Mouse (Mus musculus) adrenal gland, adult (tissue): Measurements from ENCODE around the gene Best1.

Experiments used
- DNase-seq, 2 experiments: peaks; one replicate each; pipeline ENCODE4 v3.0.0; 2022 to 2023; ENCODE audit warnings: low spot score in 1 of 2; ENCODE audit not compliant: inconsistent age in 2 of 2

The Best1 gene

DNA sequence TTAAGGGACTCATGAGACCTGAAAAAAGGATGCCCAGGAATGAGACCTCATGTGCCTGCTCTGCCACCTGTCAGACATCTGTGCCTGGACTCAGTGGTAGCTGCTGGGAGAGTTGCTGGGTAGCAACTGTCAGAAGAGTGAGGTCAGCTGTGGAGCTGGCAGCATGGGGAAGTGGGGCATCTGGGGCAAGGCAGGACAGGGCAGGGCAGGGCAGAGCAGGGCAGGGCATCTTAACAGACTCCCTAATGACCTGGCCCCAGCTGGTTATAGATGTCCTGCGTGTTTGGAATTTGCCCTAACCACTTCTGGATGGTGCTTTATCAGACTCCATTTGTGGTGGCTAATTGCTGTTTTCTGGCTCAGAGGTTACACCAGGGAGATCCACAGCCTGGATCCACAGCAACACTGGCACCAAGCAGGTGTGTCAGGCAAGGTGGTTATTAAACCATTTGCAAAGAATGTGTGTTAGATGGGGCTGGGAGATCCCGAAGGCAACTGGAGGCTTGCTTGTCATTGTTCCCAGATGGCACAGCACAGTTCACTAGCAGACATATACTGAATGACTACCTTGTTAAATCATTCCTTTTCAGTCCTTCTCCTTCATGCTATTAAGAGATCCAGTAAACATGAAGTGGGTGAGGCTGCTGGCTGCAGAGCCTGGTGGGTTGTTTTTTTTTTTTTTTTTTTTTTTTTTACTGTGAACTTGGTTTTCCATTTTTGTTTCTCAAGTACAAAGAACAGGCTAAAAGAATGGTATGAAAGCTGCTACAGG lies 35.2 kb downstream of the Best1 start:
- DNase-seq: no peak

DNA sequence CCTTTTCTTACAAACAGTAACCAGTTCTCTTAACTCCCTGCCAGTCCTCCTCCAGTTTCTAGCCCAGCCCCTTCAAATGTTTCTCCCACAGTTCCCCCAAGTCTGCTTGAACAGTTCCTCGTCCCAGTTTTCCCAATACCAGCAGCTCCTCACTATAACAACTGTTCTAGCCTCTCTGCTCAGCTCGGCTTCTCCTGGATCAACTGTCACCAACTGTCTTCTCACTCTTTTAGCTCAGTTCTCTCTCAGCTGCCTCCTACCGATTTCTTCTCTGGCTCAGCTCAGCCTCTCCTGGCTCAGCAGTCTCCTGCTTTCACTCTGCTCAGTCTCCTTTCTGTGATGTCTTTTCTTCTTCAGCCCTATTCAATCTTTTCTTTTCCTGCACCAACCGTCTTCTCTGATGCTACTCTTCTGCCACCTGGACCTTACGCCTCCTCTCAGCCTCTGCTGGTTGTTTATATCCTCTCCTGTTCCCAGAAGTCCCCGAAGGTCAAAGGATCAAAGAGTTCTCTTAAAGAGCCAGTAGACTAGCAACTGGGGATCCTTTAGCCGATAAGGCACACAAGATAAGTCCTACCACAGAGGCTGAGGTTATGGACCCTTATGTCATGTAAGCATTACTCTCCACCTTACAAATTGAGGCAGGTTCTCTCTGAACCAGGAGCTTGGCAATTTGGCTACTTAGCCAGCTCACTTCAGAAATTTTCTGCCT lies 37.1 kb downstream of the Best1 start:
- peak in 1 of 2 experiments; percentile 76 for DNase-seq

DNA sequence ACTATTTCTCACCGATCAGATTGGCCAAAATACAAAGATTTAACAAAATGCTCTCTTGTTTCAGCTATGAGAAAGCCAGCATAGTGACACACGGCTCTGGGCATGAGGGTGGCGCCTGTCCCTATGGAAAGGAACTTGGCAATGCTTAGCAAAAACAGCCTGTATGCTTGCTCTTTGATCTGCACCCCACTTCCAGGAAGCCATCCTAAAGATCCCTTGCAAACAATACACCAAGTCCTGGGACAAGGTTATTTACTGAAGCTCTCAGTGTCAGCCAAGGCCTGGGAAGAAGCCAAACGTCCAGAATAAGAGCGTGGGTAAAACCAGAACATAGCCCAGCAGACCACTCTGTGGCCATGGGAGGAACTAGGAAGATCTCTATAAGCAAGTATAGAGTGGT lies 40.7 kb downstream of the Best1 start:
- DNase-seq: no peak

DNA sequence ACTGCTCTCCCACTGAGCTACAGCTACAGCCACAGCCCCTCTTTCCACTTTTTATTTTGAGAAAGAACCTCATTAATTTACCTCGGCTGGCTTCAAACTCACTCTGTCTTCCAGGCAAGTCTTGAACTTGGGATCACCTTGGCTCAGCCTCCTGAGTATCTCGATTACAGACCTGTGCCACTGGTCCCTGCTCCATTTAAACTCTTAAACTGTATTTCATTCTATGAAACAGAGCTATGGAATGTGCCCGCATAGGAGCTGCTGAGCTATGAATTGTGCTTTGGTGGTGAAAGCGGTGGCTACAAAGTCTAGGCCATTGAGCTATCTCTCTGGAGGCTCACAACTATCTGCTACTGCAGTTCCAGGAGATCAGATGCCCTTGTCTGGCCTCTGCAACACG lies 43.5 kb downstream of the Best1 start:
- DNase-seq: no peak

DNA sequence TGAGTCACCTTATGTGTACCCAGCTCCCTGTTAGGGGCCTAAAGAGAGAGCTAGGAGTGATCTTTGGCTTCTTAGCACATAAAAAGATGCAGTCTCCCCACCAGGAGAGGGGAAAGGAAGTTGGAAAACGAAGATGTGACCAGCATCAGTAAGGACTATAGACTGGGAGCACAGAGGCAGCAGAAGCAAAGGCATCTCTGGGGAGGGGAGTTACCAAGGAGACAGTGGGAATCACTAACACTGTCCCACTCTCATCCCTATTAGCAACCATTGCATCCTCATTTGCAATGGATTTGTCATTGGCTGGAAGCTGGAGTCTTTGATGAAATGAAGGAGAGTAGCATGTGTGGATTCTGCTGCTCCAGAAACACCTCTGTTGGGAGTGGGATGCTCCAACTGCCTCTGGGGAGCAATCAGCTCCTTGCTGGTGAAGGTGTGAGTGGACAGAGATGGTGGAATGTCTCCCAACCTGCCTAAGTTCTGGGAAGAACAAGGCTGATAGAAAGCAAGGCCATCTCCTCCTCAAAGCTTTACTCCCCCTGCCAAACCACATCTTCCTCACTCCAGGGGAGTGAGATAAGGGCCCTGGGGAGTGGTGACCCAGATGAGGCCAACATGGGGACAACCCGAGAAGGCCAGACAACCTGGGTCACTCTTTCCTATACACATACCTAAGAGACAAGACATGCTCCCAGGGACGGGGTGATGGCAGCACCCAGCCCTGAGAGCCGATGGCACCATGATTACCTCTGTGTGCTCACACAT lies 44.6 kb downstream of the Best1 start:
- DNase-seq: no peak

DNA sequence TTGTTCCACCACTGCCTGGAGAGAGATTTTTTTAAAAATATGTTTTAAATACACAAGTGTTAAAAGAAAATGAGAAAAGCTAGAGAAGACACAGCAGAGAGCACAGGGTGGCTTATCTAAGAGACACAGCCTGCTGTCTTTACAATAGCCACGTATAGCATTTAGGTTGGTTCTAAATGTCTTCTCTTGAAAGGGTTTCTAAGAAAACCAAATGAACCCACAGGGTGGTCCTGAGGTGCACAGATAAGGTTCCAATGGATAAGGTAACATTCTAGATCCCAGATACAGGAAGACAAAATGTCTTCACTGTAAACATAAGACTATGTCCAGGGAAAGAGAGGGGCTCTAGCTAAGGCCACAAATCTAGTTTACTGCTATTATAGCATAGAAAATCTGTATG lies 46.0 kb downstream of the Best1 start:
- no peak for DNase-seq

DNA sequence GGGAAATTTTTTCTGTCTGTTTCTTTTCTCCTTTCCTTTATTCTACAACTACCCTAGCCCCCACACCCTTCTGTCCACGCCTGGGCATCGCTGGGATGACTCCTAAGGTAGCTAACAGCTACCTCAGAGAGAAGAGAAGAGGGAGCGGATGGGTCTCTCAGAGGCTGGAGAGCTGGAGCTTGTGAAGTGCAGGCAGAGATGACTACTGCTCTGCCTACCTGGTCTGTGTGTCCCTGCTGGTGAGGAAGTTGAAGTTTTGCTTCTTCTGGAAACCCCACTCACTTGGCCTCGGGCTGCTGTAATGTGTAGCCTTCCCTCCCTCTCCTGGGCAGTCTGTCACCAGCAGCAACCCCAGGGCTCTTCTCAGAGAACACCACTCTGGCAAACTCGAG lies 46.6 kb downstream of the Best1 start:
- no peak for DNase-seq

DNA sequence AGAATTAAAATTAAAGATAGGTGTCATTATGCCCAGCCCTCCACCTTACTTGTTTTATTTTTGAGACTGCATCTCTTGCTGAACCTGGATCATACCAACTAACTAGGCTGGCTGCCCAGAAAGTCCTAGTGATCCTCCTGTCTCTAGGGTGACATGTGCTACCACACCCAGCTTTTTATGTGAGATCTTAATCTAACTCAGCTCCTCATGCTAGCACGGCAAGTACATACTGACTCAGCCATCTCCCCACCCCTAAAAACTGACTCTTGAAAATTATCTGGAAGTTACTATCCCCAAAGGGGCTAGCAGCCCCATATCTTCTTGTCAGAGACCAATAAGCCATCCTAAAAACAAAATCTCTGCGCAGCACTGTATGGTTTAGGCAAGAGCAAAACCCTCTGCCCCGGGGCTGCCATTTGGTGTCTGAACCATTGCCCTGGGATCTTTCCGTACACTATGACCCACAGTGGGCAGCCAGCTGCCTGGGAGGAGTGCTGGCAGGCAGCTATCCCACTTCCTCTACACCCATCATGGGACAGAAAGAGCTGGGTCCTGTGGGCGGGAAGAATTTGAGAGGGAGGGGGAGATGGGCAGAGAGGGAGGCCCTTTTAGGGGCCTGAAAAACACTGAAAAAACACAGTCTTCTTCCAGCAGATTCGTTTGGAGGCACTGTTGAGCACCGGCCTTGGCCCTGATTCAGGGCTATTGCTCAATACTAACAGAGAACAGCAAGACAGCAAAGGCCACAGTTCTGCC lies 47.2 kb downstream of the Best1 start:
- DNase-seq: peak; percentile 92 to 97

DNA sequence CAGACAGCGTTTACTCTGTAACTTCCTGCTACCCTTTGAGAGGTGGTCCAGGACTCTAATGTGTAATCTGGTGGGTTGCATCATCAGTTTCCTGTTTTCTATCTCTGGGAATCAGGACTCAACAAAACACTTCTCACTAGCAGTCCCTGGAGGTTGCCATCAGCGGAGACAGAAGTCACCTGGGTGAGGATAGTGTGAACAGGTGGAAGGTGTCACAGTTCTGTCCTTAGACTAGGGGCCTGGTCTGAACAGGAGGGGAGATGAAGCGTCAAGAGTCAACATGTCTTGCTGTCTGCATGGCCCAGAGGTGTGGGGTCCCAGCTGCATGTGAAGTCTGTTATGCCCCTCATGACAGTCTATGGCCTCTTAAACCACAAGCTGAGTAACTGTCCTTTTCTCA lies 48.5 kb downstream of the Best1 start:
- DNase-seq: no peak

DNA sequence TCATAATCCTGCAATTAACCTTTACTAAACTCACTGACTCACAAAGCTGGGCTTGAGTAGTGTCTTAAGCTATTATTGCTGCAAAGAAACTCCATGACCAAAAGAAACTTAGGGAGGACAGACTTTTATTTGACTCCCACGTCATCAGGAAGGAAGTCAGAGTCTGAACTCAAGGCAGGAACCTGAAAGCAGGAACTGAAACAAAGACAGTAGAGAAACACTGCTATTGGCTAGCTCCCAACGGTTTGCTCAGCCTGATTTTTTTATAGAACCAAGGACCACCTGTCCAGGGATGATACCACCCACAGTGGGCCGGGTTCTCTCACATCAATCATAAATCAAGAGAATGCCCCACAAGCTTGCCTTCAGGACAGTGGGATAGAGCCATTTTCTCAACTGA lies 49.0 kb downstream of the Best1 start:
- DNase-seq: no peak

DNA sequence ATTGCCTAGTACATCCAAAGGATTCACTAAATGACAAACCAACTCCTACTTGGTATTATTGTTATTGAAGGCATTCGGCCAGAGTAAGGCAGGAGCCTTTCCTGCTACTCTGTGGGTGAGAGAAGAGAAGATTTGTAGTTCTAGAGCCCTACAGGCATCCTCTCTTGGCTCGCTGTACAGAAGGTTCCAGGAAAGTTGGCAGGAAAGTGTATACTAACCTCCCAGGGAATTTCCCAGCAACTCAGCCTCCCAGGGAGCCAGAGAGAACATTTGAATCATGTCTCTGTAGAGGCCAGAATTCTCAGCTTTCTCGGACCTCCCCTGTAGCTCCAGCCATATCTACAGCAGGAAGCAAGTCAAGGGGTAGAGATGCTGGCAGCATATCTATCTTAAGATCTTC lies 54.4 kb downstream of the Best1 start:
- DNase-seq: peak; percentile 59 to 72

DNA sequence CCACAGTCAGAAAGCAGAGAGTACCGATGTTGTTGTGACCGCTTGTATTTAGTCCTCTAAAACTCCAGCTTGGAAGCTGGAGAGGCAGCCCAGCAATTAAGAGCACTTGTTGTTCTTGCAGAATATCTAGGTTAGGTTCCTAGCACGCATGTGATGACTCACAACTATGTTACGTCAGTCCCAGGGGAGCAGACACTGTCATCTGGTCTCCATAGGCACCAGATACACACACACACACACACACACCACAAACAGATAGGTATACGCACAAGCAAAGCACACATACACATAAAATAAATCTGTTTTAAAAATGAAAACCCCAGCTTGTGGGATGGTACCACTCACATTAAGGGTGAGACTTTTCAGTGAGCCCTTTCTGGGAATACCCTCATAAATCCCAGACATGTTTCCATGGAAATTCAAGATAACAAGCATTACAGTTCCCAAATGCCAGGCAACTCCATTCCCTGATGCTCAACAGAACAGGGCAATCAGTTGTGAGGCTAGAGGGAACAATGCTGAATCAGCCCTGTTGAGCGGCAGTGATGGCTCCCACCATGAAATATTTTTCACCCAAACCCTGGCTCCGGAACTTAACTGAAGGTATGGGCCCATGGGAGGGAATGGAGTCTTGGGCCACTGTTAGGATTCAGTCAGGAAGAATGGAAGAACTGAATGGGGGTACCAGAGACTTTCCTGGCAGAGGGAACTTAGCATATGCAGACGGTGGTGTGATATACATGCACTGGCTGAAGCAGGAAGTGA lies 55.5 kb downstream of the Best1 start:
- peak; percentile 65 to 76 for DNase-seq

DNA sequence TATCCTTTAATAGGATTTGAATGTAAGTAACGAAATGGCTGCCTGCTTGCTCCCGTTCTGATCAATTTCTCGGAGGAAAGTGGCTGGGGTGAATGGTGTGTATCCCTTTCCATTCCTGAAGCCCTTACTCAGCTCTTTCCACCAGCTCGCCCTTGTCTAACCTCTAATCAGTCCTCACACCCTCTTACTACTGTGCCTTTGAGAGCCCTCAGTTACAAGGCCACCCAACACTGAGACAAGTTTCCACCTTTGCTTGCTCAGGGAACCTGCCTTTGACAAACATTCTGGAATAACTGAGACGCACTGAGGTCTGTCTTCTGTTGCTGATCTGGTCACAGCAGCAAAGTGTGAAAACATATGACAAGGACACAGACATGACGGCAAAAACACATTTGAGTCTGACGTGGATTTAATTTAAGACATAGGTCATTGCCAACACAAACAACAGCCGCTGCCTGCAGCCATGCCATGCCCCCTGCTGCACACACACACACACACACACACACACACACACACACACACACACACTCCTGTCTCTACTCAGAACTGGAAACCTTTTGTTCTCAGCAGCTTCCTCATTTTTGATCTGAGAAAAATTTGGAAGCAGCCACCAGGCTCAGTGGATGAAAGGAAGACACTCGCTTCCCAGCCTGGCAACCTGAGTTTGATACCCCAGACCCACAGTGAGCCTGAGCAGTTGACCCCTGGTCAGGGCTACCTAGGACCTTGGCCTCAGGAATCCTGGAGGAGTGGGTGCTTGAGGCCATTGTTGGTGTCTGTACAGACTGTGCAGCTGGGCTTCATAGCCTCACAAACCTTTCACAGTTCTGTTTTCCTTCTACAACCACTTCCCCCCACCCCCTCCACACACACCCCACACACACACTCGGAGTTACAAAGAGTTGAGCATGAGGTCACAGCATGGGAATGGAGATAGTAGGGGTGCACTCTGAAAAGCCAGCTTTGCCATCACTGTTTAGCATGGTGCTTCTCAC lies 58.6 kb downstream of the Best1 start:
- DNase-seq: peak in 1 of 2 experiments; percentile 69

DNA sequence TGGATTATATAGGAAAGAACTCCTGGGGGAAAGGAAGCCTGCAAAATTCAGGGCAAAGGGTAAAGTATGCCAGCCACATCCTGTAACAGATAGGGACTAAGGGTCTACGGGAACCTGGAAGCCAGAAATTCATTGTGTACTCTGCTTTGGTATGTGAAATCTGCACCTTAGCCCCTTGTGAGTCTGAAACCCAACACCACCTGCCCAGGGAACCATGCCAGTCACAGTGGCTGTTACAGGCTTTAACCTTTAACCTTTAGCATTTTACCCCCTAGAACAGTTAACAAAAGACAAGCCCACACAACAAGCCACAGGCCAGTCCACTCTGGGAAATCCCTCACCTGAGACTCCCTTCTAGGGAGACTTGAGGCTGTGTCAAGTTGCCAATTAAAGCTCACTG lies 59.6 kb downstream of the Best1 start:
- no peak for DNase-seq

DNA sequence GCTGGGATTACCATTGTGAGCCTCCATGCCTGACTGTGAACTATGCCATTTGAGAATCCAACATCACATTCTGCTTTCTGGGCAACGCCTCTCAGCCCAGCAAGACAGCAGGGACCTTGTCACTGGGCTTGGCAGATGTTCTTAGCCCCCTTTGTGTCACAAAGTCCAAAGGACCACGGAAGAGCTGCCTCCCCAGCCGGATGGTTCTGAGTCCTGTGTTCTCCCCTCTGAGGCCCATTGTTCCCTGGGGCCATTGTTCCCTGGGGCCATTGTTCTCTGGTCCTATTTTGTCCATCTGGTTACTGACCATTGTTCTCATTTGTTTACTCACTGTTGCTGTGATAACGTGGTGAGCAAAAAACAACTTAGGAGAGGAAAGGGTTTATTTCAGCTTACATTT lies 60.5 kb downstream of the Best1 start:
- no peak for DNase-seq

DNA sequence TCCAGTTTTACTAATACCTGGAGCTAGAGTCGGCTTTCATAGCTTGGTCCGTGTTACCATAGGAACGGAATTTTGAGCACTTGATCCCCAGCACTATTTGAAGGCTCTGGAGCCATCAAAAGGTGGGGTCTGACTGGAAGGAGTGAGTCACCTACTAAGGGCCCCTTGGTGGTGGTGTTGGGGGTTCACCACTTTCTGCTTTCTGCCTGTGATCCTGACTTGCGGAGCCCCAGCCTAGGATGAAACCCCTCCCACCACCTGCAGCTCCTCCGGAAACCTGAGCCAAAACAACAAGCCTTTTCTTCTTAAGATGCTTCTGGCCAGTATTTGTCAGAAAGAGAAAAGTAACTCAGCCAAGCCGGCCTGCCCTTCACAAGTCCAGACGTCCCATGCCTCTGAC lies 61.6 kb downstream of the Best1 start:
- no peak for DNase-seq

DNA sequence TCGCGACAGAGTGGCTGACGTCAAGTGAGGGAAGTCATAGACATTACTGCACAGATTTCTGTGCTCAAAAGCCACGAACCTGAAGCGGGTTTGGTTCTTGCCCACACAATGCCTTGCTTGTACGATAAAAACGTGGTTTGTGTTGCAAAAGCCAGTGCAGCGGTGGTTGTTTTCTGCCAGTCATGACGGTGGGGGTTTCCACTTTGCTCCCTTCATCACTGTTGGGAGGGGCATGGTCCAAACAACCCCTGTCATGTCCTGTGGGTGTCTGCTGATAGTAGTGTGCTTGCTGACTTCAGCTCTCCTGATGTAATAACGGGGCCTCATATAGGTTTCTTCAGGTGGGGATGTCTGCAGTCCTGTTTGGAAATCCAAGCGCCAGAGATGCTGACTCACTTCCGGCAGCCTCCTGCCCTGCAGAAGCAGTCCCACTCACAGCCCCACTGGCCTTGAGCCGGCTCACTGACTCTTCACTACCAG lies 62.6 kb downstream of the Best1 start:
- DNase-seq: peak; percentile 88 to 93

DNA sequence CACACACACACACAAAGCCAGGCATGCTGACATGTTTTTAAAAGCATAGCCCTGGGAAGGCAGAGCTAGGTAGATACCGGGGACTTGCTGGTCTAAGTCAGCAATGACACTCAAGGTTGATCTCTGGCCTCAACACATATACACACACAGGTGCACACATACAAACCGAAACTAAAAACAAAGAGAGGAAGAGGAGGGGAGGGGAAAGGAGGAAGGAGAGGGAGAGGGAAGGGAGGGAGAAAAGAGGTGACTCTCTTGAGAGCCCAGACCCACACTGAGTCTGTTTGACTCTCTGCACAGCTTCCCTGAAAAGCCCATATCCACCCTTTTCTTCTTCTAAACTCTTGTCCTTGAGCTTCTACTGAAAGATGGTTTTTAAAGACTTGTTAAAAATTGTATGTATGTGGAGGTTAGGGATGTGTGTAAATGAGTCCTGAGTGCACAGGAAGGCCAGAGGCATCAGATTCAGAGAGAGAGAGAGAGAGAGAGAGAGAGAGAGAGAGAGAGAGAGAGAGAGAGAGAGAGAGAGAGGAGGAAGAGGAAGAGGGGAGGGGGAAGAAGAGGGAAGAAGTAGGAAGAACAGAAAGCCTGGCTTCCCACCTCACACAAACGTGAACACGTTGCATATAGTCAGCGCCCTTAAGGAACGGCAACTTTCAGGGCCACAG lies 63.1 kb downstream of the Best1 start:
- DNase-seq: peak in 1 of 2 experiments; percentile 63

DNA sequence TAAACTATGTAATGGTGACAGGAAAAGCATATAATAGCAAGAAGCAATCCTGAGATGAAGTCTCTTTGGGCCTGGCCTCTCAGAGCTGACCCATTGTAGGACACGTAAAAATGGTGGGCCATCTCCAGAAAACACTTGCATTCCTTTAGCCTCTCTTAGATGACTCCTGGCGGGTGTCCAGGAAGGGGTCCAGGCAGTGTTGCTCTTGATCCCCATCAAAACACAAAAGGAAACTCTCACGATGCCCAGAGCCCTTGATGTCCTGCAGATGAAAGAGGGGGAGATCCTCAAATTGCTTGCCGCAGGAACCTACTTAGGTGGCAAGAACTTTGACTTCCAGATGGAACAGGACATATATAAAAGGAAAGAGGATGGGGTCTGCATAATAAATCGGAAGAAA lies 64.0 kb downstream of the Best1 start:
- DNase-seq: no peak
